Mouse (Mus musculus): ENCODE measurements around the gene Nfe2l1.
A peak's percentile ranks its signal among the peaks of the same experiment; 100 is the strongest.
"Not testable (repeated sequence)": the region's sequence is repeated elsewhere in the genome, so short reads cannot be mapped to it uniquely, and the experiment has no call there.

Nfe2l1 gene

GRCm38 (mm10) chr11:96818128-96818710 is 11.5 kb downstream of the Nfe2l1 start:
- DNase-seq (ENCODE audit: low spot score): no peak

GRCm38 (mm10) chr11:96816979-96817378 is 12.8 kb downstream of the Nfe2l1 start:
- no peak for DNase-seq (ENCODE audit: low spot score)

GRCm38 (mm10) chr11:96816494-96816893 is 13.3 kb downstream of the Nfe2l1 start:
- no peak for DNase-seq (ENCODE audit: low spot score)

GRCm38 (mm10) chr11:96815895-96816294 is 13.9 kb downstream of the Nfe2l1 start:
- no peak for DNase-seq (ENCODE audit: low spot score)

GRCm38 (mm10) chr11:96814443-96814842 is 15.3 kb downstream of the Nfe2l1 start:
- DNase-seq (ENCODE audit: low spot score): no peak

GRCm38 (mm10) chr11:96813920-96814319 is 15.8 kb downstream of the Nfe2l1 start:
- no peak for DNase-seq (ENCODE audit: low spot score)

- DNase-seq (ENCODE audit: low spot score): no peak
Observed at GRCm38 (mm10) chr11:96813455-96813854, 16.3 kb downstream of the Nfe2l1 start.

GRCm38 (mm10) chr11:96811188-96811587 is 18.6 kb downstream of the Nfe2l1 start:
- DNase-seq (ENCODE audit: low spot score): not testable (repeated sequence)

GRCm38 (mm10) chr11:96809562-96810235 is 20.1 kb downstream of the Nfe2l1 start:
- DNase-seq (ENCODE audit: low spot score): no peak

- peak; percentile 20 for DNase-seq (ENCODE audit: low spot score)
Observed at GRCm38 (mm10) chr11:96808066-96808465, 21.7 kb downstream of the Nfe2l1 start.

- no peak for DNase-seq (ENCODE audit: low spot score)
Observed at GRCm38 (mm10) chr11:96805606-96806005, 24.2 kb downstream of the Nfe2l1 start.

GRCm38 (mm10) chr11:96799511-96799910 is 30.3 kb downstream of the Nfe2l1 start:
- DNase-seq (ENCODE audit: low spot score): no peak

- DNase-seq (ENCODE audit: low spot score): peak; percentile 47
Observed at GRCm38 (mm10) chr11:96796586-96796985, 33.2 kb downstream of the Nfe2l1 start.

- no peak for DNase-seq (ENCODE audit: low spot score)
Observed at GRCm38 (mm10) chr11:96796081-96796480, 33.7 kb downstream of the Nfe2l1 start.

GRCm38 (mm10) chr11:96795491-96795890 is 34.3 kb downstream of the Nfe2l1 start:
- DNase-seq (ENCODE audit: low spot score): no peak

GRCm38 (mm10) chr11:96790681-96791080 is 39.1 kb downstream of the Nfe2l1 start:
- no peak for DNase-seq (ENCODE audit: low spot score)

- peak; percentile 32 for DNase-seq (ENCODE audit: low spot score)
Observed at GRCm38 (mm10) chr11:96789990-96790389, 39.8 kb downstream of the Nfe2l1 start.

- DNase-seq (ENCODE audit: low spot score): peak; percentile 90
Observed at GRCm38 (mm10) chr11:96788871-96789795, 40.6 kb downstream of the Nfe2l1 start, which contains the start of gene Cbx1. TSS of gene Cbx1 (plus strand) at chr11:96789127.

- no peak for DNase-seq (ENCODE audit: low spot score)
Observed at GRCm38 (mm10) chr11:96786731-96787450, 42.9 kb downstream of the Nfe2l1 start.

GRCm38 (mm10) chr11:96784847-96785246 is 44.9 kb downstream of the Nfe2l1 start:
- DNase-seq (ENCODE audit: low spot score): peak; percentile 57

GRCm38 (mm10) chr11:96781425-96781824 is 48.3 kb downstream of the Nfe2l1 start:
- DNase-seq (ENCODE audit: low spot score): no peak

GRCm38 (mm10) chr11:96780306-96780705 is 49.5 kb downstream of the Nfe2l1 start:
- DNase-seq (ENCODE audit: low spot score): no peak
